Mouse (Mus musculus): Measurements from ENCODE around the gene Cers1. TPM values are rescaled to one million over a fixed set of nuclear protein-coding genes. Genes with fewer than 3 reads are reported as not detected.
A peak's percentile ranks its signal among the peaks of the same experiment; 100 is the strongest.

Gene Cers1
- total RNA-seq (2012; rRNA removed) = 1.9 and 4.7 TPM in 2 replicates

DNA sequence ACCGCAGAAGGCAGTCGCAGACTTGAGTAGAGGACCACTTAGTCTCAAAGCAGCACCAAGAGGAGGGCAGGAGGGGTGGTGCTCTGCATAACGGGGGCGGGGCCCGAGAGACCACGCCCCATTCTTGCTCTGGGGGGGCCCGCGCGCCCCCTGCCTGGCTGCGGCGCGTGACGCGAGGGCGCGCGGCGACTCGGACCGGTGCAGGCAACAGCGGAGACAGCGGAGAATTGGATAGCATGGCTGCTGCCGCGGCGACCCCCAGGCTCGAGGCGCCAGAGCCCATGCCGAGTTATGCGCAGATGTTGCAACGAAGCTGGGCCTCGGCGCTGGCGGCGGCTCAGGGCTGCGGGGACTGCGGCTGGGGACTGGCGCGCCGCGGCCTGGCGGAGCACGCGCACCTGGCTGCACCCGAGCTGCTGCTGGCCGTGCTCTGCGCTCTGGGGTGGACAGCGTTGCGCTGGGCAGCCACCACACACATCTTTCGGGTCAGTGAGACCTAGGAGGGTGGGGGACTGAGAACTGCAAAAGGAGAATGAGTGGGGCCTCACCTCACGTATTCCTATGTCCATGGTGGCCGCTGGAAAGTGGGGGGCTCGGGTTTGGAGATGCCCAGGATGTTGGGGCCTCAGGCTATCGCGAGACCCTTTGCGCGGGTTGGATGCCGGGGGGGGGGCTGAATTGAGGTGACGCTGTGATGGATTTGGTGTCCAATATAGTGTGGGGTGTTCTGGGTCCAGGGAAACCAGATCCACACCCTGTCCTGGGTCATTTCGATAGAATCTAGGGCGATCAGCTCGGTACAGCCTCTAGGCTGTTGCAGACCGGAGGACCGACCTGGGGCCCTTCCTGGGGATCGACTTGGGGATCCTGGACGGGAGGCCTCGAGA lies at the start of gene Cers1:
TSS of gene Cers1 (plus strand) at position 152 of the 887 bp plus-strand sequence.
- no peak for TF ChIP-seq MAFK (IDR thresholded peaks at IDR 0.05; ENCODE audit: insufficient read depth, low read depth, low read length)
- TF ChIP-seq CHD2 (IDR thresholded peaks at IDR 0.05; ENCODE audit: low read depth, low read length) = peak; percentile 87
- TF ChIP-seq HCFC1 (IDR thresholded peaks at IDR 0.05; ENCODE audit: borderline replicate concordance, insufficient read depth, low read length) = 0 out of 2 replicates have a peak, but pooled peaks have one; percentile 39
- TF ChIP-seq ZNF384 (IDR thresholded peaks at IDR 0.05; ENCODE audit: low read depth, low read length) = no peak
- TF ChIP-seq ZC3H11A (IDR thresholded peaks at IDR 0.05; ENCODE audit: borderline replicate concordance, low read depth, low read length) = no peak
- in situ Hi-C loops (cut with MboI; ENCODE audit: low sequenced_read_pairs in 2 of 2, unreplicated experiment in 2 of 2) = no loop called here
- peak within 1 kb of the TSS; percentile 62 for H3K9ac ChIP-seq (ENCODE audit: insufficient read depth, low read depth, low read length, poor library complexity, severe bottlenecking)

DNA sequence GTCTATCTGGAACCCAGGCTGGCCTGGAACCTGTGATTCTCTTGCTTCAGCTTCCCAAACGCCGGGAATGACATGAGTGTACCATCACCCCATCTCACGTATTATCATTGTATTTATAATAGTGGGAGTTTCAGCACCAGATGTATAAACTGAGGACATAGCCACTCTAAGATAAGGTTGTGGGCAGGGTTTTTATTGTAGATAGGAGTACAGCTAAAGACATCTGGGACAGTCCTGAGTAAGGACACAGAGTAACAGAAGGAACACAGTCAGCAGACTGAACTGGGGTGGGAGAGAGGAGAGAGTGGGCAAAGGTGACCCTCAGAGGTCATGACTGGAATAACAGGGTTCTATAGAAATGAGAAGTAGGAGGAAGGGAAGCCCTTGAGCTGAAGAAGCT lies 47.9 kb upstream of the Cers1 start:
- peaks cover 18% of the 10 kb centered on the region; the same call in 1 of the 2 replicates for H3K36me3 ChIP-seq (ENCODE audit: control insufficient read depth, insufficient read depth, low read length, poor library complexity, severe bottlenecking)
- in situ Hi-C loops (cut with MboI; ENCODE audit: low sequenced_read_pairs in 2 of 2, unreplicated experiment in 2 of 2) = no loop called here
- no peaks in the 10 kb centered on the region for H3K9me3 ChIP-seq (ENCODE audit: control insufficient read depth, insufficient read depth, low read depth, low read length)
- H3K9ac ChIP-seq (ENCODE audit: insufficient read depth, low read depth, low read length, poor library complexity, severe bottlenecking) = no peak overlapping the region
- no peak for DNase-seq (ENCODE audit: low read depth, low spot score)
- H3K27ac ChIP-seq (ENCODE audit: insufficient read depth, low read depth, low read length, poor library complexity, severe bottlenecking) = no peak overlapping the region
- peaks cover 0 to 19% of the 10 kb centered on the region in 2 experiments; a peak in 3 of 4 replicates for H3K4me1 ChIP-seq (ENCODE audit: control insufficient read depth in 2 of 2, insufficient read depth in 2 of 2, low read length in 2 of 2, poor library complexity in 1 of 2)
- TF ChIP-seq HCFC1 (IDR thresholded peaks at IDR 0.05; ENCODE audit: borderline replicate concordance, insufficient read depth, low read length) (no peak), MAFK (IDR thresholded peaks at IDR 0.05; ENCODE audit: insufficient read depth, low read depth, low read length) (no peak), ZC3H11A (IDR thresholded peaks at IDR 0.05; ENCODE audit: borderline replicate concordance, low read depth, low read length) (no peak), ZNF384 (IDR thresholded peaks at IDR 0.05; ENCODE audit: low read depth, low read length) (no peak), CHD2 (IDR thresholded peaks at IDR 0.05; ENCODE audit: low read depth, low read length) (no peak)
- no peak overlapping the region for H3K4me3 ChIP-seq (ENCODE audit: insufficient read depth in 1 of 2, low read depth in 1 of 2, low read length in 2 of 2, poor library complexity in 1 of 2, severe bottlenecking in 1 of 2)

More for the DNA sequence above, at the start of gene Cers1:
- Histone ChIP-seq H3K36me3 (ENCODE audit: control insufficient read depth, insufficient read depth, low read length, poor library complexity, severe bottlenecking) (peaks cover 16% of the 10 kb centered on the region; the same call in 1 of the 2 replicates), H3K4me1 (ENCODE audit: control insufficient read depth in 2 of 2, insufficient read depth in 2 of 2, low read length in 2 of 2, poor library complexity in 1 of 2) (peaks cover 0 to 7% of the 10 kb centered on the region in 2 experiments; a peak in 1 of 4 replicates), H3K9me3 (ENCODE audit: control insufficient read depth, insufficient read depth, low read depth, low read length) (no peaks in the 10 kb centered on the region), H3K27ac (ENCODE audit: insufficient read depth, low read depth, low read length, poor library complexity, severe bottlenecking) (no peak within 1 kb of the TSS), H3K4me3 (ENCODE audit: insufficient read depth in 1 of 2, low read depth in 1 of 2, low read length in 2 of 2, poor library complexity in 1 of 2, severe bottlenecking in 1 of 2) (peak within 1 kb of the TSS; percentile 71 to 72)
- DNase-seq (ENCODE audit: low read depth, low spot score) = peak; percentile 35

DNA sequence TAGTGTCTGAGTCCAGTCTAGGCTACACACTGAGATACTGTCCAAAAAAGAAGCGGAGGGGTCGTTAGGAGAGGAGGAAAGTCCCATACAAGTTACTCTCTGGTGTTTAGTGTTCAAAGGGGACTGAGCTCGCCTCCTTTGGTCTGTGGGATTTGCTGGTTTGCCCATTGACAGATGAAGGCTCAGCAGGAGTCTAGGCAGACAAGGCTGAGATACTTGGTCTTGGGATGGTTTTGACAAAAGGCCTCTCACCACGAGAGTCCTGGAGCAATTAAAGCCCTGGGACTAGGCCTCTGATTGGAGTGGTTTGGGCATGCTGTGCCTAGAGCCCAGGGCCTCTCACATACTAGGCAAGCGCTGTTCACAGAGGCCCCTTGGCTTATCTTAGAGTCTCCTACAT lies 47.3 kb upstream of the Cers1 start:
- no peak overlapping the region for H3K27ac ChIP-seq (ENCODE audit: insufficient read depth, low read depth, low read length, poor library complexity, severe bottlenecking)
- no peak for TF ChIP-seq HCFC1 (IDR thresholded peaks at IDR 0.05; ENCODE audit: borderline replicate concordance, insufficient read depth, low read length)
- no peak for TF ChIP-seq ZC3H11A (IDR thresholded peaks at IDR 0.05; ENCODE audit: borderline replicate concordance, low read depth, low read length)
- no peak for TF ChIP-seq MAFK (IDR thresholded peaks at IDR 0.05; ENCODE audit: insufficient read depth, low read depth, low read length)
- no peak for TF ChIP-seq ZNF384 (IDR thresholded peaks at IDR 0.05; ENCODE audit: low read depth, low read length)
- TF ChIP-seq CHD2 (IDR thresholded peaks at IDR 0.05; ENCODE audit: low read depth, low read length) = no peak
- in situ Hi-C loops (cut with MboI; ENCODE audit: low sequenced_read_pairs in 2 of 2, unreplicated experiment in 2 of 2) = no loop called here

DNA sequence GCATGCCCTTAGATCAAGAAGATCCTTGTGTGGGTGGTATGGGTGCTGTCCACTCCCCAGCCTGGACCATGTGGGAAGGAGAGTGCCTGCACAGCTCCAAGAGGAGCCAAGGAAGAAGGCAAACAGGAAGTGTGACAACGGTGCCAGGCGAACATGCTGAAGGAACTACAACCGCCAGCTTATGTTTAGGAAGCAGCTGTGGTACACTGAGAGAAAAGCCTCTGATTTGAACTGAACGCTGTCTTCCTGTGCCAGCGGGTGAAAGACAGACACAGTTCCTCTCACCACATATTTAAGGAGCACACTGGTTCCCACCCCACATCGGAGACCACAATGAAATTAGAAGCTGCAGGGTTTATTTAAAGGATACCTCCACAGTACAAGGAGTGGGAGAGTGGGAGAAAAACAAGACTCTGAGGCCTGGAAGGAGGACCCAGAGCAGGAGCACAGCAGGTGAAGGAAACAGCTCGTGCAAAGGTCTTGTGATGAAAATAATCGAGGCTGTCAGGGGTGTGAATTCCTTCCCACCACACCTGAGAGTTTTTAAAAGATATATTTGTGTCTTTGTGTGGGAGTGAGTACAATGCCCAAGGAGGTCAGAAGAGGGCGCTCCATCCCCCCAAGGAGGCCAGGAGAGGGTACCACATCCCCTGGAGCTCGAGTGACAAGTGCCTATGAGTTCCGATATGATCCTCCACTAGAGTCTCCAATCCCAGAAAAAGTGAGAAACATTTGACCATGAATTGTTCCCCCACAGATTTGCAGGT lies 46.6 kb upstream of the Cers1 start:
- Histone ChIP-seq H3K4me3 (ENCODE audit: insufficient read depth in 1 of 2, low read depth in 1 of 2, low read length in 2 of 2, poor library complexity in 1 of 2, severe bottlenecking in 1 of 2) (no peak overlapping the region), H3K27ac (ENCODE audit: insufficient read depth, low read depth, low read length, poor library complexity, severe bottlenecking) (no peak overlapping the region), H3K9ac (ENCODE audit: insufficient read depth, low read depth, low read length, poor library complexity, severe bottlenecking) (no peak overlapping the region), H3K9me3 (ENCODE audit: control insufficient read depth, insufficient read depth, low read depth, low read length) (no peaks in the 10 kb centered on the region), H3K36me3 (ENCODE audit: control insufficient read depth, insufficient read depth, low read length, poor library complexity, severe bottlenecking) (peaks cover 7% of the 10 kb centered on the region; the same call in 1 of the 2 replicates), H3K4me1 (ENCODE audit: control insufficient read depth in 2 of 2, insufficient read depth in 2 of 2, low read length in 2 of 2, poor library complexity in 1 of 2) (peaks cover 3 to 28% of the 10 kb centered on the region in 2 experiments; a peak in 3 of 4 replicates)
- DNase-seq (ENCODE audit: low read depth, low spot score) = no peak
- TF ChIP-seq CHD2 (IDR thresholded peaks at IDR 0.05; ENCODE audit: low read depth, low read length) (no peak), ZC3H11A (IDR thresholded peaks at IDR 0.05; ENCODE audit: borderline replicate concordance, low read depth, low read length) (no peak), HCFC1 (IDR thresholded peaks at IDR 0.05; ENCODE audit: borderline replicate concordance, insufficient read depth, low read length) (no peak), ZNF384 (IDR thresholded peaks at IDR 0.05; ENCODE audit: low read depth, low read length) (no peak), MAFK (IDR thresholded peaks at IDR 0.05; ENCODE audit: insufficient read depth, low read depth, low read length) (no peak)
- in situ Hi-C loops (cut with MboI; ENCODE audit: low sequenced_read_pairs in 2 of 2, unreplicated experiment in 2 of 2) = no loop called here

More for the DNA sequence above, 47.3 kb upstream of the Cers1 start:
- Histone ChIP-seq H3K4me1 (ENCODE audit: control insufficient read depth in 2 of 2, insufficient read depth in 2 of 2, low read length in 2 of 2, poor library complexity in 1 of 2) (peaks cover under 1 to 26% of the 10 kb centered on the region in 2 experiments; a peak in 3 of 4 replicates), H3K36me3 (ENCODE audit: control insufficient read depth, insufficient read depth, low read length, poor library complexity, severe bottlenecking) (peaks cover 12% of the 10 kb centered on the region; the same call in 1 of the 2 replicates), H3K9me3 (ENCODE audit: control insufficient read depth, insufficient read depth, low read depth, low read length) (no peaks in the 10 kb centered on the region), H3K9ac (ENCODE audit: insufficient read depth, low read depth, low read length, poor library complexity, severe bottlenecking) (no peak overlapping the region), H3K4me3 (ENCODE audit: insufficient read depth in 1 of 2, low read depth in 1 of 2, low read length in 2 of 2, poor library complexity in 1 of 2, severe bottlenecking in 1 of 2) (no peak overlapping the region)
- DNase-seq (ENCODE audit: low read depth, low spot score) = no peak
